Mouse (Mus musculus) ES-Bruce4 (cell line): ENCODE results near the gene Kcnj14. TPM values are rescaled to one million over a fixed set of nuclear protein-coding genes. Genes with fewer than 3 reads are reported as not detected.

Experiments
- H3K27ac ChIP-seq: 2 replicates; pipeline ENCODE4 v1.5.1; 2012; ENCODE audit warnings: low read length, inconsistent platforms; ENCODE audit not compliant: insufficient read depth
- H3K27me3 ChIP-seq: 2 replicates; pipeline ENCODE4 v1.6.1; 2012; ENCODE audit warnings: mild to moderate bottlenecking, low read length, inconsistent platforms; ENCODE audit not compliant: control insufficient read depth, poor library complexity, insufficient read depth, severe bottlenecking
- H3K36me3 ChIP-seq: 2 replicates; pipeline ENCODE4 v1.6.1; 2012; ENCODE audit warnings: inconsistent platforms, mild to moderate bottlenecking, low read length, moderate library complexity; ENCODE audit not compliant: control insufficient read depth, poor library complexity, insufficient read depth, severe bottlenecking
- H3K4me1 ChIP-seq: one replicate; pipeline ENCODE4 v1.8.1; 2011; ENCODE audit warnings: low read length; ENCODE audit not compliant: control insufficient read depth, insufficient read depth
- H3K4me3 ChIP-seq: 2 replicates; pipeline ENCODE4 v1.5.1; 2011; ENCODE audit warnings: low read depth, mild to moderate bottlenecking, low read length
- H3K9ac ChIP-seq: 2 replicates; pipeline ENCODE4 v1.6.1; 2012; ENCODE audit warnings: low read depth, mild to moderate bottlenecking, inconsistent platforms; ENCODE audit not compliant: poor library complexity, severe bottlenecking
- H3K9me3 ChIP-seq: replicated peaks from 2 replicates; pipeline ENCODE4 v1.6.1; 2012; ENCODE audit warnings: mild to moderate bottlenecking, low read length, inconsistent platforms; ENCODE audit not compliant: control insufficient read depth, poor library complexity, insufficient read depth, severe bottlenecking
- CTCF ChIP-seq: IDR thresholded peaks from one replicate; pipeline ENCODE4 v1.8.1; 2011; ENCODE audit warnings: low read depth, low read length
- EP300 ChIP-seq: IDR thresholded peaks from 2 replicates; pipeline ENCODE4 v1.6.1; 2011; ENCODE audit warnings: low read depth, low read length; ENCODE audit not compliant: insufficient read depth
- POLR2A ChIP-seq: IDR thresholded peaks from one replicate; pipeline ENCODE4 v1.8.1; 2011; ENCODE audit warnings: low read length; ENCODE audit not compliant: insufficient read depth
- polyA plus RNA-seq: library from polyadenylated mRNA; stranded (reverse); fragments of >200 nt; gene quantifications from 2 replicates; pipeline ENCODE4 v1.2.4, GENCODE M21; 2011; ENCODE audit warnings: low read depth; ENCODE audit not compliant: missing spikeins, insufficient read depth, insufficient read length

Gene Kcnj14
- polyA plus RNA-seq, 1 experiment, result not detected

DNA sequence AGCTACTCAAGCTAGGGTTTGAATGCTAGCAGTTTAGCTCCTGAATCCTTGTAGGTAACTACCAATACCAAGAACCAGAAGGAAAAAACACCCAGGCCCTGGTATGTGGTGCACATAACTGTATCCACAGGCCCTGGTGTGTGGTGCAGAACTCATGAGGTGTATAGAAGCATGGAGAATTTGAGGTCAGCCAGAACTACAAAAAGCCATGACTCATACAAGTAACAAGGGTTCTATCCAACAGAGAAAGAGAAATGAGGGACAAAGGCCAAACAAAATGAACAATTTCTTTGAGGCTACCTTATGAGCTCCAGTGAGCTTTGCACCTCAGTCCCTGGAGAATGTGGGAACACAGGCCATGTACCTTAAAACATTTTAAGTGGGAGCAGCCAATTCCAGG lies 3.7 kb downstream of the Kcnj14 start:
- H3K36me3 ChIP-seq, result peaks cover 18% of the 10 kb centered on the region
- TF ChIP-seq POLR2A (no peak), CTCF (no peak), EP300 (no peak)
- H3K9me3 ChIP-seq, result no peaks in the 10 kb centered on the region
- H3K9ac ChIP-seq, result no peak overlapping the region
- no peak overlapping the region for H3K27ac ChIP-seq
- H3K27me3 ChIP-seq, result no peaks in the 10 kb centered on the region
- H3K4me1 ChIP-seq, result no peaks in the 10 kb centered on the region
- H3K4me3 ChIP-seq, result no peak overlapping the region

DNA sequence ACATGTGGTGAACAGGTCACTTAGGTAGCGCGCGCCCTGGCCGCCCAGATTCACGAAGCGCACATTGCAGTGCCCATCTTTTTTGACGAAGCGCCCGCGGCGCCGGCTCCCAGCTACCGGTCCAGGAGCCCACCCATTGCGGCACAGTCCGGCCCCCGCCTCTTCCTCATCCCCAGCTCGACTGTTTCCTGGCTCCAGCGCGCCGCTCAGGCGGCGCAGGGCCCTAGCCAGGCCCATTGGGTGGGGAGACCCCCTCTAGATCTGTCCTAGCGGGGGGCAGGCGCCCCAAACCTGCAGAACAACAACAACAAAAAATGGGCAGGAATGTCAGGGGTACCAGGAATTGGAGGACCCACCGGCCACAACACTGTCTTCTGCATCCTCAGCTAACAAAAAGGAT lies 4.7 kb downstream of the Kcnj14 start:
- H3K4me3 ChIP-seq, result peak overlapping the region; percentile 54
- TF ChIP-seq EP300, result no peak
- peak overlapping the region; percentile 54 for H3K9ac ChIP-seq
- H3K27me3 ChIP-seq, result no peaks in the 10 kb centered on the region
- no peaks in the 10 kb centered on the region for H3K4me1 ChIP-seq
- no peaks in the 10 kb centered on the region for H3K9me3 ChIP-seq
- no peak overlapping the region for H3K27ac ChIP-seq
- peaks cover 7% of the 10 kb centered on the region for H3K36me3 ChIP-seq

DNA sequence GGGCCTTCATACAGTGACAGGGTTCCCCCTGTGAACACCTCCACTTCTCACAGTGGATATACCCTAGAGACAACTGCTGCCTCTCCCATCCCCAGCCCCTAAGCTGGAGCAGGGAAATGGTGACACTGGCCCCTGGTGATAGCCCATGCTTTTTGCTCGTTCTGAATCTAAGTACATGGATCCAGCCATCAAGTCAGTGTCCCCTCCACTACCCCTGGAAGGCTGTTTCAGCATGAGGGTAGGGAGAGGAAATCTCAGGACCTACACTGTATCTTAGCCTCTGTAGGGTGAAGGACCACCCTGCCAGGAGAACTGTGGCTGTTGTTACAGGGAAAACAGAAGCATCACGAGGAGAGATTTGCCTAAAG lies 8.6 kb downstream of the Kcnj14 start:
- Histone ChIP-seq H3K36me3 (peaks cover 12% of the 10 kb centered on the region), H3K27me3 (no peaks in the 10 kb centered on the region), H3K9ac (no peak overlapping the region), H3K4me3 (no peak overlapping the region), H3K4me1 (no peaks in the 10 kb centered on the region), H3K27ac (no peak overlapping the region), H3K9me3 (no peaks in the 10 kb centered on the region)
- TF ChIP-seq CTCF (no peak), EP300 (no peak), POLR2A (no peak)

DNA sequence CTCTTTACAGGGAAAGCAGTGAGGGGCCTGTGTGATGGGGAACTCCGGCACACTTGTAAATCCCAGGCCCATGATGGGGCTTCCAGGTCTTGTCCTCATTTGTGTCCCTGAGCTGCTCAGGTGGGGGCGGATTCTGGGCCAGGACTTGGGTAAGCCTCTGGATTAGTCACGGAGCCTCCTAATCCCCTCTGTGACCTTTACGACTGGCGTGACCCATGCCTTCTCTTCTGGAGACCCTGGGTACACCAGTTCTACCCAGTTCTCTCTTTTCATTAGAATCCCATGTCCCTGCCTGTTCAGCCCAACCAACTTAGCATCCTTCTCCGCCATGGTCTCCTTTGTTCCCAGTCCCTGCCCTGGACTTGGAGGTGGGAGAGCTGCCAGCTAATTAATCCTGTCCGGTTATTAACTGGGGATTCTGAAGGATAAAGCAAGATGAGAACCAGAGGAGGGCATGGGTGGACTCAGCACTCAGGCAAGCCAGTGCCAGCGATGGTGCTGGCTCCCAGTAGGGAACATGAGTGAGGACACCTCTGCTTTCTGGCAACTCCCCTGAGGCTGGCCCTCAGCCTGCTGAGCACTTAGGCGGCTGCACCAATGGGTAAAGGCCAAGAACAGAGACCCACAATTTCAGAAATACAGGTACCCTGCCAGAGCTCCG lies 9.1 kb downstream of the Kcnj14 start:
- H3K36me3 ChIP-seq, result peaks cover 17% of the 10 kb centered on the region
- no peaks in the 10 kb centered on the region for H3K27me3 ChIP-seq
- no peaks in the 10 kb centered on the region for H3K4me1 ChIP-seq
- no peak overlapping the region for H3K4me3 ChIP-seq
- H3K9ac ChIP-seq, result no peak overlapping the region
- no peak overlapping the region for H3K27ac ChIP-seq
- no peaks in the 10 kb centered on the region for H3K9me3 ChIP-seq
- TF ChIP-seq POLR2A (no peak), EP300 (no peak), CTCF (no peak)

DNA sequence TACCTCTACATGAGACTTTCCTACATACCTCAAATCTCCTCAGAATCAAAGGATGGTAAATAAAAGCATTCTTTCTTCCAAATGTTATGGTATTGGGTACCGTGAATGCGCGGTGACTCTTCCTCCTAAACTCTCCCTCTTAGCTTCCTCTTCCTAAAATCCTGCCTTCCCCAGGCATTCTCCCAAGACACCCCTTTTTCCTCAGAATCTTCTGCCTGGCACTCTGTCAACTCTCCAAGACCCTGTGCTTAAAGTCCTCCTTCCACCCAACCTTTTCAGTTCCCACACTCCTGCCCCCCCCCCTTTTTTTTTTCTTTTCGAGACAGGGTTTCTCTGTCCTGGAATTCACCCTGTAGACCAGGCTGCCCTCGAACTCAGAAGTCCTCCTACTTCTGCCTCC lies 9.7 kb downstream of the Kcnj14 start:
- no peak for TF ChIP-seq CTCF
- TF ChIP-seq EP300, result no peak
- TF ChIP-seq POLR2A, result no peak
- no peak overlapping the region for H3K27ac ChIP-seq
- H3K36me3 ChIP-seq, result peaks cover 23% of the 10 kb centered on the region
- H3K9ac ChIP-seq, result no peak overlapping the region
- H3K9me3 ChIP-seq, result no peaks in the 10 kb centered on the region
- no peaks in the 10 kb centered on the region for H3K4me1 ChIP-seq
- H3K27me3 ChIP-seq, result no peaks in the 10 kb centered on the region
- H3K4me3 ChIP-seq, result no peak overlapping the region

DNA sequence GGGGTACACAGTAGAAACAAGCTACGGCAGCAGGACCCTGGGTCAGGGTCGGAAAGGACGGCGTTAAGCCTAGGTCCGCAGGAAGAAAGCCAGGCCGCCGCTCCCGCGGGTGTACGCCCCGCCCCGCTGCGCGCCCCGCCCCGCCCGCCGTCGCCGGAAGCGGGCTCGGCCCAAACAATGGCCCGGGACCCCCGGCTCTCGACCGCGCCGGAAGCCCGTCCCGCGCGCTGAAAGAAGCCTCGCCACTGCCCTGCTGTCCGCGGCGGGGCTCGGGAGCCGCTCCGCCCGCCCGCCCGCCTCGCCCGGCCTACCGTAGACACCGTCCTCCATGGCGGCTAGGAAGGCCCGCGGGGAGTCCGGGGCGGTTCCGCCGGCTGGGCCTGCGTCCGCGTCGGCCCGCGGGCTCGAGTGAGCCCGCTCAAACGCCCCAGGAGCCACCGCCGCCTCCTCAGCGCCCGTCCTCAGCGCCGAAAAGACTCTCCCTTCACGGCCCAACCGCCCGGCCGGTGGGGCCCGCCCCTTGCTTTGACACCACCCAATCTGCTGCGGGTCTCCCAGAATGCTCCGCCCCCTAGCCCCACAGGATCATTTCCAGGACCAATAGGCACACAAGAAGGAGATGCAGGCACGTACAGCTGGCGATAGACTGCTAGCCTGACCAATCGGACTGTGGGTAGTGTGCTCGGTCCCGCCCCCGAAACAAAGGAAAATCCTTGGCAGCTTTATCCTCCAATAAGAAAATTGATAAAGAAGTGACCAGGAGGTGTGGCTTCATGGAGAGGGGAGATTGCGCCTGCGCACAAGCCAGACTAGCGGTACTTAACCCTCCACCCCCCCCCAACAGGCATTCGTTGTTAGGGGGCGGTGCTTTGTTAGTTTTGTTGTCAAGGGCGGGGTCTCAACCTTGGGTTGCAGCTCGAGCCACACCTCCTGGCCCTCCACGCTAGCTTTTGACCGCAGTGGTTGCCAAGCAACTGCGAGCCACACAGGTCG lies 10.5 kb downstream of the Kcnj14 start, which contains the start of gene Cyth2:
Gene Cyth2, minus strand, starts transcription at position 795 of the 993 bp plus-strand sequence.
- Histone ChIP-seq H3K4me3 (peak within 1 kb of the TSS; percentile 97), H3K27me3 (no peaks in the 10 kb centered on the region), H3K9ac (peak within 1 kb of the TSS; percentile 93), H3K27ac (peak within 1 kb of the TSS; percentile 48), H3K9me3 (no peaks in the 10 kb centered on the region), H3K36me3 (peaks cover 29% of the 10 kb centered on the region), H3K4me1 (no peaks in the 10 kb centered on the region)
- TF ChIP-seq EP300 (no peak), POLR2A (peak; percentile 12)
